8 mouse cellular contexts compared by ENCODE assay signal in genomic region chr16:11175100-11175488, GRCm38 (mm10). TPM values are rescaled to one million over a fixed set of nuclear protein-coding genes. Genes with fewer than 3 reads are reported as not detected.
DNase-seq lines count a peak whose midpoint lies in the region; ATAC-seq and TF ChIP-seq lines count a peak whose summit lies in the region.

No protein-coding gene starts in this region.

- peak; percentile 20 for DNase-seq in embryo, embryonic 9.5 days (ENCODE audit: extremely low spot score)
- DNase-seq in embryo, embryonic 10 days (ENCODE audit: low spot score): no peak
- no peak for DNase-seq in forebrain, embryonic 14.5 days (ENCODE audit: low spot score)
- peak in 1 of 3 experiments; percentile 11 for DNase-seq in liver, embryonic 14.5 days (ENCODE audit: low read depth in 3 of 3, low spot score in 3 of 3)
- DNase-seq in ovary, adult 18-20 months (ENCODE audit: low spot score): no peak
- no peak for DNase-seq in left cerebral cortex, adult 8-10 months (ENCODE audit: low spot score in 2 of 2)

- H3K27me3 ChIP-seq in C2C12 (ENCODE audit: control insufficient read depth, insufficient read depth, insufficient read length): no peaks in the 10 kb centered on the region
- H3K27me3 ChIP-seq in forebrain, embryonic 14.5 days (replicated peaks; ENCODE audit: control insufficient read depth, insufficient read depth, low read length): no peaks in the 10 kb centered on the region
- no peaks in the 10 kb centered on the region for H3K27me3 ChIP-seq in liver, embryonic 14.5 days (ENCODE audit: control insufficient read depth, insufficient read depth, low read length)

- peaks cover 50% of the 10 kb centered on the region for H3K79me3 ChIP-seq in C2C12 (ENCODE audit: low read depth)

- no peaks in the 10 kb centered on the region for H3K36me3 ChIP-seq in C2C12 (ENCODE audit: control insufficient read depth, insufficient read depth)
- H3K36me3 ChIP-seq in forebrain, embryonic 14.5 days (ENCODE audit: control insufficient read depth, insufficient read depth, low read length): no peaks in the 10 kb centered on the region
- no peaks in the 10 kb centered on the region for H3K36me3 ChIP-seq in liver, embryonic 14.5 days (replicated peaks; ENCODE audit: control insufficient read depth, insufficient read depth, low read depth)

- WGBS in forebrain, embryonic 14.5 days: 8% methylated on average over 9 of the region's 9 CpGs
- WGBS in liver, embryonic 14.5 days (ENCODE audit: insufficient replicate concordance): 4% methylated on average over 9 of the region's 9 CpGs

- peak overlapping the region; percentile 34; the same call in 1 of the 2 replicates for H3K27ac ChIP-seq in forebrain, embryonic 14.5 days (ENCODE audit: low read depth, low read length)
- H3K27ac ChIP-seq in liver, embryonic 14.5 days: peak overlapping the region; percentile 75

- TF ChIP-seq EP300 in liver, embryonic 14.5 days (IDR thresholded peaks at IDR 0.05; ENCODE audit: low read depth): no peak

- H3K79me2 ChIP-seq in C2C12 (ENCODE audit: control insufficient read depth, insufficient read depth): peaks cover 60% of the 10 kb centered on the region

- H3ac ChIP-seq in C2C12 (ENCODE audit: control insufficient read depth, insufficient read length, low read depth): peak overlapping the region; percentile 59

- H3K4me3 ChIP-seq in C2C12 (ENCODE audit: insufficient read depth, poor library complexity, severe bottlenecking): peak overlapping the region; percentile 86
- peak overlapping the region; percentile 87 for H3K4me3 ChIP-seq in forebrain, embryonic 14.5 days (ENCODE audit: low read depth, low read length)
- H3K4me3 ChIP-seq in liver, embryonic 14.5 days (ENCODE audit: insufficient read depth in 1 of 2, low read depth in 2 of 2, low read length in 2 of 2): peak overlapping the region; percentile 77 to 99

- H3K9me3 ChIP-seq in forebrain, embryonic 14.5 days (replicated peaks; ENCODE audit: control insufficient read depth, low read length): no peaks in the 10 kb centered on the region
- H3K9me3 ChIP-seq in liver, embryonic 14.5 days (ENCODE audit: control insufficient read depth, low read length): no peaks in the 10 kb centered on the region

- peaks cover 8% of the 10 kb centered on the region; the same call in 1 of the 2 replicates for H3K4me1 ChIP-seq in forebrain, embryonic 14.5 days (ENCODE audit: control insufficient read depth, insufficient read depth, low read length)
- peaks cover 10 to 20% of the 10 kb centered on the region in 2 experiments for H3K4me1 ChIP-seq in liver, embryonic 14.5 days (replicated peaks; ENCODE audit: control insufficient read depth in 2 of 2, insufficient read depth in 2 of 2, low read length in 1 of 2)

- TF ChIP-seq CTCF in C2C12 (IDR thresholded peaks at IDR 0.05; ENCODE audit: control insufficient read depth, insufficient read depth, insufficient read length): no peak
- TF ChIP-seq CTCF in liver, embryonic 14.5 days (IDR thresholded peaks at IDR 0.05; ENCODE audit: low read depth): no peak

- peak overlapping the region; percentile 59 for H3K4me2 ChIP-seq in forebrain, embryonic 14.5 days (ENCODE audit: low read length)
- H3K4me2 ChIP-seq in liver, embryonic 14.5 days (ENCODE audit: low read depth): peak overlapping the region; percentile 93

- H3K9ac ChIP-seq in forebrain, embryonic 14.5 days (ENCODE audit: low read length): peak overlapping the region; percentile 81; the same call in 1 of the 2 replicates
- peak overlapping the region; percentile 97 for H3K9ac ChIP-seq in liver, embryonic 14.5 days (replicated peaks)

- no peak for ATAC-seq in forebrain, embryonic 14.5 days
- ATAC-seq in liver, embryonic 14.5 days (ENCODE audit: insufficient read depth): no peak
- no peak for ATAC-seq in frontal cortex, adult (ENCODE audit: low TSS enrichment)

TF ChIP-seq in C2C12, 6 proteins besides CTCF, POLR2A, EP300 and RAD21:
- TF ChIP-seq CEBPB (IDR thresholded peaks at IDR 0.05; ENCODE audit: low read depth) (no peak), MYOG (IDR thresholded peaks at IDR 0.05; ENCODE audit: control insufficient read depth, extremely low read depth, insufficient read length) (no peak), USF1 (IDR thresholded peaks at IDR 0.05; ENCODE audit: low read depth) (no peak), MYOD1 (IDR thresholded peaks at IDR 0.05; ENCODE audit: control insufficient read depth, insufficient read length, low read depth) (no peak), MAX (IDR thresholded peaks at IDR 0.05) (no peak), FOSL1 (IDR thresholded peaks at IDR 0.05; ENCODE audit: insufficient read depth, low read length, poor library complexity, severe bottlenecking) (no peak)

RNA-seq across cellular contexts. Expression of gene Zc3h7a, which starts 1.1 kb away (rescaled TPM):
- 10.2 TPM for polyA plus RNA-seq in C2C12 (2012; fragmentation: generic; extraction: Trizol)
- 58.0 and 71.8 TPM in 2 replicates for polyA plus RNA-seq in forebrain, embryonic 14.5 days (2014; fragmentation: Nextera tagmentation; extraction: Ambion mirVana)
- polyA plus RNA-seq in liver, embryonic 14.5 days (2012; rRNA removed): 31.6 and 52.6 TPM in 2 replicates
- polyA plus RNA-seq in liver, embryonic 14.5 days (2014; fragmentation: Nextera tagmentation; extraction: Ambion mirVana): 26.2 and 28.9 TPM in 2 replicates
- total RNA-seq in left cerebral cortex, adult 8-10 months (2022): 10 to 100 TPM; 51.9 to 75.8 (median 64.6) TPM

RNA-seq across cellular contexts. Expression of gene Rsl1d1, which starts 28.0 kb away (rescaled TPM):
- polyA plus RNA-seq in C2C12 (2012; fragmentation: generic; extraction: Trizol): 62.7 TPM
- polyA plus RNA-seq in forebrain, embryonic 14.5 days (2014; fragmentation: Nextera tagmentation; extraction: Ambion mirVana): 192 and 195 TPM in 2 replicates
- polyA plus RNA-seq in liver, embryonic 14.5 days (2012; rRNA removed): 19.4 and 43.6 TPM in 2 replicates
- 109 and 117 TPM in 2 replicates for polyA plus RNA-seq in liver, embryonic 14.5 days (2014; fragmentation: Nextera tagmentation; extraction: Ambion mirVana)
- 10 to 100 TPM; 49.5 to 53.6 (median 51.3) TPM for total RNA-seq in left cerebral cortex, adult 8-10 months (2022)

RNA-seq across cellular contexts. Expression of gene Txndc11, which starts 40.6 kb away (rescaled TPM):
- 13.8 TPM for polyA plus RNA-seq in C2C12 (2012; fragmentation: generic; extraction: Trizol)
- 23.8 and 25.0 TPM in 2 replicates for polyA plus RNA-seq in forebrain, embryonic 14.5 days (2014; fragmentation: Nextera tagmentation; extraction: Ambion mirVana)
- 8.8 and 8.9 TPM in 2 replicates for polyA plus RNA-seq in liver, embryonic 14.5 days (2012; rRNA removed)
- 13.4 and 16.8 TPM in 2 replicates for polyA plus RNA-seq in liver, embryonic 14.5 days (2014; fragmentation: Nextera tagmentation; extraction: Ambion mirVana)
- total RNA-seq in left cerebral cortex, adult 8-10 months (2022): 10 to 100 TPM; 29.1 to 31.7 (median 30.0) TPM
